Mouse (Mus musculus): ENCODE results near the gene Galr2.

Gene Galr2

DNA sequence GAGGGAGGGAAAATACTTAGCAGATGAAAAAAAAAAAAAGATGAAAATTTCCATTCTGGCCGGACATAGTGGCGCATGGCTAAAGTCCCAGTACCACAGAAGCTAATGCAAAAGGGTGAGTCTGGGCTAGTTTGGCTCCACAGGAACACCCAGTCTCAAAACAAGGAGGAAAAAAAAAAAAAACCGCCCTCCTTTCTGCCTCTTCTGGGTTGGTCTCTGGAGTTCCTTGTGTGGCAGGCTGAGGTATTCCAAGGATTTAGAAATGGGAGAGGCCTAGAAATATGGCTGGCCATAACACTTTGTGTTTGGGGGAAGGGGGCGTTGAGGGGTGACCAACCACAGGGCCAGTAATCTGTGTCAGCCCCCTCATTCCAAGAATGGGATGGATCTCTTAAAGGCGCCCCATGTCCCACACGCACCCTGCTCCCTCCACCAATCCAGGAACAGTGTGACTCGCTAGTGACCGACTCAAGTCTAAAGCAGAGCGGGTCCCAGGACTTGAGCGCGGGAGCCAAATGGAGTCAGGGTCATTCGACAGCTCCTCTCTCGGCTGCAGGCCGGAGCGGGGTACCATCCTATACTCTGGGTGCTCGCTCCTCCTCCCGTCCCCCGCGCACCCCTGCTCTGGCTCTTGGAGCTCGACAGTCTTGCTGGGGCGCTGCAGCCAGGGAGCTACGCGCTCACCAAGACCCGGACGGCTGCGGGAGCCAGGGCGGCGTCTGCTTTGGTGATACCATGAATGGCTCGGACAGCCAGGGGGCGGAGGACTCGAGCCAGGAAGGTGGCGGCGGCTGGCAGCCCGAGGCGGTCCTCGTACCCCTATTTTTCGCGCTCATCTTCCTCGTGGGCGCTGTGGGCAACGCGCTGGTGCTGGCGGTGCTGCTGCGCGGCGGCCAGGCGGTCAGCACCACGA is at the start of gene Galr2:
Gene Galr2 (plus strand): TSS at position 189 of the 913 bp plus-strand sequence.
- no peak for DNase-seq (ENCODE audit: low read depth, low spot score)

DNA sequence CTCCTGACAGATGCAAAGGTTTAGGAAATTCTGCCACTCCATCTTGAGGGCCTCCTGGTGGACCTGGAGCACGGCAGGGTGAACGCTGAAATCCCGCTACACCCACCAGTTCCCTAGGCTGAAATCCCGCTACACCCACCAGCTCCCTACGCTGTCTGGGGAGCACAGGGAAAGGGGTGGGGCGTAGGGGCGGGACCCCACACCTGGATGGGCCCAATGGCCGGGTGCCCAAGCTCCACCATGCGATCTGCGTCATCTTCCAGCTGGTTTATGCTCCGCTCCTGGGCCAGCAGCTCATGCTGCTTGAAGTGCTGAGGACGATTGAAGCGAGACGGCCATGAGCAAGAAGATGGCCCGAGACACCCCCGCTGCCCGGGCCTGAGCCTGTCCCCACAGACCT is 48.3 kb upstream of the Galr2 start:
- DNase-seq (ENCODE audit: low read depth, low spot score): no peak

DNA sequence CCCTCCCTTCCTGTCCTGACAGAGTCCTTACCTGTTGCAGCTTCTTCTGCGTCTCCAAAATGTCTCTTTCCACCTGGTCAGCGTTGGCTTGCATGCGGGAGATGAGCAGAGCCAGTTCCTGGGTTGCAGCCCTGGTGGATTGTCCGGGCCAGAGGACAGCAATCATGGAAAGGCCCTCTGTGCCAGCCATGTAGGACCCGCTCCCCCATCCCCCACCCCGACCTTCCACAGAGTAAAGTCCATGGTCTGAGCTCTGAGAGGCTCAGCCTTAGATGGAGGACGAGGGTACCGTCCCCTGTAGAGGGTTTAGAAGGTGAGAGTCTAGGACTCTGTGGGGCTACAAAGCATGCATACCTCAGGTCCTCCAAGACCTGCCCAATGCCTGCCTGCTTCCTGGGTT is 45.8 kb upstream of the Galr2 start:
- DNase-seq (ENCODE audit: low read depth, low spot score): no peak

DNA sequence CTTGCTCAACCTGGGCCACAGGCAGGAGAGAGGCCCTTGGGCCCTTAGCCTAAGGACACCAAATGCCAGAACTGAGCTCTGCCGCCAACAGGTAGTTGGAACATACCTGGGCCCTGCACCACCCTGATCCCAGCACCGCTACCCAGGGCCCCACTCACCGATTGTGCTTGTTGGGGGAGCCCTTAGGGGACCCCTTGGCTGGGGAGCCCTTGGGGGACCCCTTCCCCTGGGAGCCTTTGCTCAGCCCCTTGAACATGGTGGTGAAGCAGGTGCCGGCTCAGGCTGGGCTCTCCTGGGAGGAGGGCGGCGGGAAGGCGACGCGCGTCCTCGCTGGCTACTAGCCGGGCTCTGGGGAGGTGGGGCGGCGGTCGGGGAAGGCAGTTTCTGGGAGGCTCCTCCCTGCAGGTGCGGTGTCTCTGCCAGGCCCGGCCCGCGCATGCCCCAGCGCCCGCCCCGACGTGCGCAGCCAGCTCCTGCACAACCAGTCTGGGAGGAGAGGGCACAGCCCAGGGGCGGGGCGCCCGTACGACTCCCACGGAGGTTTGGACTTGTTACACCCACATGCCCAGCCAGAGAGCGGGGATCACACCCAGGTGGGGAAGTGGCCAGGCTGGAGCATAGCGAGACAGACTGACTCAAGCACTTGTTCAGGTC is 42.9 kb upstream of the Galr2 start, which contains the start of gene Evpl:
Gene Evpl (minus strand): TSS at position 336 of the 654 bp plus-strand sequence.
- DNase-seq (ENCODE audit: low read depth, low spot score): no peak

DNA sequence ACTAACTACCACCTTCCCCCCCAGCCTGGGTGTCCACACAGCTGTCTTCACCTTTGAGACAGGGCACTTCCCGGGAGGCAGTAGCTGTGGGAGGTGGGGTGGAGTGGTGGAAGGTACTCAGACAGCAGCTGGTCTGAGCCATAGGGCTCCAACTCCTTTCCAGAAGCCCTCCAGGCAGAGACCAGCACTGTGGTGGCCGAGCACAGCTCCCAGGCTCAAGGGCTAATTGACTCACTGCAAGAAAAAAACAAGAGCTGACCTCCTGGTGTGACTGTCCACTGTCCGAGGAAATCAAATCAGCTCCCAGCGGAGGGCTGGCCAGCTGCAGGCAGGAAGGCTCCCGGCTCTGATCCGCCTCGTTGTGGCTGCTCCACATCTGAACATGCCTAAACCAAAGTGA is 40.9 kb upstream of the Galr2 start:
- no peak for DNase-seq (ENCODE audit: low read depth, low spot score)

DNA sequence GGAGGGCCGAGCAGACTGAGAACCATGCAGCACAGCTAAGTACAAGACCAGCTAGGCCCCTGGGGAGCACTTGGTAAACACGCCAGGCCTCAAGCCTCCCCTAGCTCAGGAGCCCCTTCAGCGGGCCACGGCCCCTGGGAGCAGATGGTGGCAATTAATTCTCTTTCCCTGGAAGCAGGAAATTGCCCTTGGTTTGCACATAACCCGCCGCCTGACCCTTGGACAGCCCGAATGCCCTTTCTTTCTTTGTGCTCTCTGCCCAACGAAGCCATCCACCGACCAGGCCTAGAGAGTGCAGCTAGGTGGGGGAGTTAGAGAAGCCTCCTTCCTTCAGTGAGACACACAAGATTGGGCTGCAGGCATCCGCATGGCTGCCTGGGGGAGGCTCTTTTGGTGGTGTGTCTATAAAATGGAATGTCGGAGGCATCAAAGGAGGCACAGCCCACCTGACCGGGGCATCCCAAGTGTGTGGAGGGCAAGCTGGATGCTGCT is 38.9 kb upstream of the Galr2 start:
- no peak for DNase-seq (ENCODE audit: low read depth, low spot score)

DNA sequence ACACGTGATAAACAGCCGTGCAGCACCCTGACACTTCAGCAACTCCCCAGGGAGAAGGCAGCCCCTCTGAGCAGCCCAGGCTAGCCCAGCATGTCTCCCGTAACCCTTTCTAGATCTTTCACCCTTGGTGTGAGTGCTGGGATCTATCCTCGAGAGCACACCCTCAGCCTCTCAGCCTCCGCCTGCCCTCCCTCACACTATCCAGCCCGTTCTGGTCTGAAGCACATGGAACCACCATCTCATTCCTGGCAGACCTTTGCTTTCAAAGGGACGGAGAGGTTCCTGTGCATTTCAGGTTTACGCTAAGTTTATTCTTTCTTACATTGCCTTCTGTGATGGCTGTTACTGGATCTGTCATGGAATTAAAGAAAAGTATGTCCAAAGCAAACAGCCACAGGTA is 36.2 kb upstream of the Galr2 start:
- no peak for DNase-seq (ENCODE audit: low read depth, low spot score)

DNA sequence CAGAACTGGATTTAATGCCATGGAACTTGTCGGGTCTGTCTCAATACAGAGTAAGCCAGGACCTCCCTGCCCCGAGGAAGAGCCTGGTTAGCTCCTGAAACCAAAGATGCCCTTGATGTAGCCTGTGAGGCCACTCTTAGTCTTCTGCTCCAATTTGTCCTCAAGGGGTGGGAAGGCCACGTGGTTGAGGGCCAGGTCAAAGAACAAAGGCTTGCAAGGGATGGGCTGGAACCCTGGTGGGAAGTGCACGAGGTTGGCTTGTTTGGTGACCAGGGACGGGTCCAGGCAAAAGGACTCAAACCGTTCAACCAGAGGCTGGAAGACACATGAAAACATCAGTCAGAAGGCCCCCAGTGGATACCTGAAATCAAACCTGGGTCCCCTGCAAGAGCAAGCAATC is 35.1 kb upstream of the Galr2 start:
- DNase-seq (ENCODE audit: low read depth, low spot score): no peak

DNA sequence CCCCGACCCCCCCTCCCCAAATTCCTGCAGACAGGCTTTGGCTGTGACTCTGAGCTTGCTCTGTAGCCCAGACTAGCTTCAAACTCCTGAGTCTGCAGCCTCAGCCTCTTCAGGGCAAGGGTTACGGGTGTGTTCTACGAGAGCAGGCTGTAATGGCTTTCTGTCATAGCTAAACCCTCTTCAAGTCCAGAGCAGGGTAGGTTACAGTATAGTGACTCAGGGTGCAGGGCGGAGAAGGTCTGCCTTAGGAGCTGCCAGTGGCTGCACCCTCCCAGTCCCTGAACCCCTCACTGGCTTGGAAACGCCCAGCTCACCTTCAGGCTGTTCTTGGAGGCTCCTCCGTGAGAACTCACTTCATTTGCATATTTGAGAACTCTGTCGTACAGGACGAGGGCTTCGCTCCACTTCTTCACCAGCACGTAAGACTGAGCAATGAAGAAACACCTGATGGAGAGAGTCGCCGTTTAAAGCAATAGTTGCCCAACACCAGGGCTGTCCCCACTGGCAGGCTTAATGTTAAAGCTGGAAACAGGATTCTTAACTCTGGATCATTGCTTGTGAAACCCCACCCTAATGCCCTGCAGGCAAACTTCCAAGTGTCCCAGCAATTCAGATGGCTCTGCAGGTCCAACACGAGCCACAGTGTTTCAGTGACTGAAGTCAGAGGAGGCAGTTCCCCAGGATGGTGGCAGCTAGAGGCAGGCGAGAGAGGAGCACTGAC is 33.1 kb upstream of the Galr2 start:
- DNase-seq (ENCODE audit: low read depth, low spot score): no peak

DNA sequence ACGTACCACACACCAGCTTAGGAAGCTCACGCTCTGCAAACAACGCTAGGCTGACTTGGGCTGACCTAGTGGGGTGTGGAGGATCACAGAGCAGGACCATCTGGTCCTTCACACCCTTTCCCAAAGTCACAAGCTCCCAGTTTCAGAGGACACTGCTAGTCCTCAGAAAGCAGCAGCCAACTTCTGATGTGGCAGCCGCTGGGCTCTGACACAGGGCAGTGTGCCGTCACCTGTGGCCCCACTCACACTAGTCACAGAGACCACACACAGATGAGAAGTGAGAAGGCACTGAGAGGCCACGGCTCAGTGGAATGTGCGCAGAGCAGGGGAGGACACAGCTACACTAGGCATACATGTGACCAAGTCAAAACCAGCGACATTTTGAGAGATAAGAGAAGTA is 29.8 kb upstream of the Galr2 start:
- DNase-seq (ENCODE audit: low read depth, low spot score): no peak

DNA sequence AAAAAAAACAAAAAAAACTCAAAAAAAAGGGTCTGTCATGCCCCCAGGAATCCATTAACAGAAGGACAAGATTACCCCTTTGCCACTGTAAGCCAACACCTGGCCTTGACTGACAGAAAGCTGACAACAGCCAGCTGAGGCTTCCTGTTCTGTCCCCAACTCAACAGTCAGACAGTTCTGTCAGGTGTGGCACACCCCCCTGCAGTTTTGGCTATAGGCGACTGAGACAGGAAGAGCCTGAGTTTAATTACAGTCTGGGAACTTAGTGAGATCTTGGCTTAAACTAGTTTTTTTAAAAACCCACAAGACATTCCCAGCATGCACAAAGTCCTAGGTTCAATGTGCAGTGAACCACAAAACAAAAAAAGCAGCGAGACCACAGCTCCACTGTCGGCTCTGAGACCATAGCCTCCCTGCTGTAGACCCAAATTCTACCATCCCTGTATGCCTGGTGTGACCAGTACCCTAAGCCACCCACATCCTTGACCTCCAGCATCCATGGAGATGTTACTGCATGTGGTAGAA is 27.6 kb upstream of the Galr2 start:
- no peak for DNase-seq (ENCODE audit: low read depth, low spot score)

DNA sequence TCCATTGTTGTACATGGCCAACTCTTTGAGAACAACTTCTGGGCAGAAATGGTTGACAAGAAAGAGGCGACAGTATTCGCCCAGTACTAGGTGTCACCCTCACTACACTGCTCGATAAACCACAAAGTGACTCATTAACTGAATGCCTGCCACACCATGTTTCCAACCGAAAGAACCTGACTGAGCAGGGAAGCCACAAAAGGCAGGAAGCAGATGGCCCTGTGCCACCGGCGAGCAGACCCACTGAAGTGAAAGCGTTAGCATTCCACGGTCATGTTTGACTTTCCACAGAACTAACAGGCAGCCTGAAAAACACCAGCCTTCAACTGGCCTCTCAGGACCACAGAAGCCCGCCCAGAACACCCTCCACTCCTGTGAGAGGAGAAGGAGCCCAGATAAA is 26.1 kb upstream of the Galr2 start:
- DNase-seq (ENCODE audit: low read depth, low spot score): no peak

DNA sequence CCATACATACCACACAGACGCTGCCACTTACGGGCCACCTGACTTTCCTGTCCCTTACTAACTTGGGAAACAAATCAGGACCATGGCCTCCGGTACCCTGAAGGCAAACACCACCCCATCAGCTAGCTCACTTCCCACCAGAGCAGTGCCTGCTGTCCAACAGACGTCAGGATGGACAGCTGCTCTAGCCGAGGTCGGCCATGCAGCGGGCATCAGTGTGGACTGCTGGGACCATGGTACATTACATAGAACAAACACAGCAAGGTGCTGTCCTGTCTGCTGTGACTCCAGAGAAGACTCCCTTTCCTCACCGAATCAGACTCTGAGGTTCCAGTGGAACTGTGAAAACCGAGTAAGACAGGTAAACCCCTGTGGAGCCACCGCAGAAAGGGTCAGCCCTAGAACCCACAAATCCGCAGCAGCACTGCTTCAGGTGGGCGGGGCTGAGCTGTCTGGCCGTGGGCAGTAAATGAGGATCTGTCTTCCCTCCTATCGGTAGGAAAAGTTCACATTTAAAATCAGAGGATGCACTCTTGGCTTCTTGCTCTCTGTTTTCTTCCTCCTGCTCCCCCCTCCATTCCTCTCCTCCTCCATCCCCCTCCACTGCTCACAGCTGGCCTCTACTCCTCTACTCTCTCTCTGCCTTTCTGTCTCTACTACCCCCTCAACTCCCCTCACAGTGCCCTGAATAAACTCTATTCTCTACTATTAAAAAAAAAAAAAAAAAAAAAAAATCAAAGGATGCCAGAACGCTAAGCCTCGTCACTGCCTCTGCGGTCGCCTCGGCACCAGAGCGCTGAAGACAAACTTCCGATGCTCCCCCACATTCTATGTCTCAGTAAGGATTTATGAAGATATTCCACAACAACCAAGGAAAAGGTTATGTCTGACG is 25.4 kb upstream of the Galr2 start:
- DNase-seq (ENCODE audit: low read depth, low spot score): no peak

DNA sequence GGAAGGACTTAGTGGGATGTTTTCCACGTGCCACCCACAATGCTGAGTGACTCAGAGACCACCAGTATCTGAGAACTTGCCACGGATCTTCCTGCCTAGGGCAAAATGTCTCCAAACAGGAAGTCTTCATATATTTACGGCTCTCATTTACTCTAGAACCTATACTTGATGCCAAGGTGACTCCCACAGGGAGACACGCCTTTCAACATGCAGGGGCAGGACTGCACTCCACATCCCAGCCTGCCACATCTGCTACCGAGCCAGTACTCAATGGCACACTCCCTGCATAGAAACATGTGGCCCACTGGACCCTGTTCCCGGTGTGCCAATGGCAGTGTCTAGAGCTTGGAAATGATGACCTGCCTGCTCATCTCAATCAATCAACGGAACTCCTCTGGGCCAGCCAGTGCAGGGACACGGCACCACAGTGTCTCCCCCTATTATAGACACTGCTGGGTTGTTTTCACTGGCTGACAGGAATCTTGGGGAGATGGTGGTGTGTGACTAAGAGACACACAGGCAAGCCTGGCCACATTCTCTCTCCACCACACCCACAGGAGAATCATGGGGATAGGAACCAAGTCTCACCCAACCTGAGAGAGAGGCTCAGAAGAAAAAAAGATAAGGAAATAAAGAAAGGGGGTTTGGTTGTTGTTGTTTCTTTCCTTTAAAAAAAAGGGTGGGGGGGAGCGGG is 24.6 kb upstream of the Galr2 start:
- DNase-seq (ENCODE audit: low read depth, low spot score): no peak

DNA sequence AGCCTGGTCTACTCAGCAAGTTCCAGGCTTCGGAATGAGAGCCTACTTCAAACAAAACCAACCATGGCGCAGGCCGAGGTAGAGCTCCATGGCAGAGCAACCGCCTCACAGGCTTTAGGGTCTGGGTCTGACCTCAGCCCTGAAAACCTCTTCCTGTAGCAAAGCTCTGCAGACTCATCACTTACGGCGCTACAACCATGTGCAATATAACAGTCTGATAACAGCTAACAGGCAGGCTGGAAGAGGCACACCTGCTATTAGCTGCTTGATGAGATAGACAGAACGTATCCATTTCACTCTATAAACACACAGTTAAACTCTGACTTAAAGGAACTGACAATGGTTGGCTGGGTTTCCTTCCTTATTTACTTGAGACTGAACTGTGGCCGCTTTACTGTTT is 21.3 kb upstream of the Galr2 start:
- no peak for DNase-seq (ENCODE audit: low read depth, low spot score)

DNA sequence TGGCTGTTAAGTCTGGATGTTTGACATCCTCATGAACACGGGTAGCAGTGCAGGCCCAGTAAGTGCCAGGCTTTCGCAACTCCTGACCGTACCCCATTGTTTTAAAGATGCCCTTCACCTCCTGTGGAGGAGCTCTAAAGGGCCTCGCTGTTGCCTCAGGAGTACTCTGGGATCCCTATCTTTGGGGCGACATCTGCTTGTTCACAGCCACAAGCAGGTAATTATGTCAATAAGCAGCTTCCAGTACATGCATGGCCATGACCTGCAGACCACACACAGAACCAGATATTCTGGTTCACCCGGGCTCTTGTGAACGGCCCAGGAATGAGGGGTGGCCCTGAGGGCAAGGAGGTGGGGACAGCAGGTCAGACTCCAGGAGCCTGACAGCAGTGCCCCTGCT is 20.5 kb upstream of the Galr2 start:
- no peak for DNase-seq (ENCODE audit: low read depth, low spot score)

DNA sequence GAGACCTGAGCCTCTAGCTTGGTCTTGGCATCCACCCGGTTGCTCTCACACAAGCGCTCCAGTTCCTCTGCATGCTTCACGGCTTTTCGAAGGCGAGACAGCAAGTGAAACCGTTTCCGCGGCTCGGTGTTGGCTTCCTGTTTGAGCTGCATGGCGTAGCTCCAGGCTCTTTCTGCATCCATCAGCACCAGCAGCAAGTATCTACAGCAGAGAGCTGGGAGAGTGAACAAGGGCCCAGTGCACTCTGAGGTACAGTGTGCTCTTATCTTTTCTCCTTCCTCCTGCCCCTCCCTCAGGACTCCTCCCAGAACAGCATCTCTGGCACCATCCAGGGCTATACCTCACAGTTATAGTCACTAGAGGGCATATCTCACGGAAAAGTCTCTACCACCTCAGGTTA is 15.4 kb upstream of the Galr2 start:
- DNase-seq (ENCODE audit: low read depth, low spot score): no peak

DNA sequence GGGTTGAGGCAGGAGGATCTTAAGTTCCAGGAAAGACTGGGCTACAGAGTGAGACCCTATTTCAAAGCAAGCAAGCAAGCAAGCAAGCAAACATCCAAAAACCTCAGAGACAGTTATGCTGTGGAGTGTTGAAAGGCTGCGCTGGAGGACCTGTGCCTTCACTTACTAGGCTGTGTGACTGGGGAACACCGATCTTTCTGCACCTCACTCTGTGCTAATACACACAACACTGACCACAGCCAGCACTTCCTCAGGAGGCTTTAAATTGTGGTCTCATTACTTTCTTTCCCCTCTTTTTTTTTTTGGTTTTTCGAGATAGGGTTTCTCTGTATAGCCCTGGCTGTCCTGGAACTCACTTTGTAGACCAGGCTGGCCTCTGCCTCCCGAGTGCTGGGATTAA is 14.9 kb upstream of the Galr2 start:
- DNase-seq (ENCODE audit: low read depth, low spot score): no peak

DNA sequence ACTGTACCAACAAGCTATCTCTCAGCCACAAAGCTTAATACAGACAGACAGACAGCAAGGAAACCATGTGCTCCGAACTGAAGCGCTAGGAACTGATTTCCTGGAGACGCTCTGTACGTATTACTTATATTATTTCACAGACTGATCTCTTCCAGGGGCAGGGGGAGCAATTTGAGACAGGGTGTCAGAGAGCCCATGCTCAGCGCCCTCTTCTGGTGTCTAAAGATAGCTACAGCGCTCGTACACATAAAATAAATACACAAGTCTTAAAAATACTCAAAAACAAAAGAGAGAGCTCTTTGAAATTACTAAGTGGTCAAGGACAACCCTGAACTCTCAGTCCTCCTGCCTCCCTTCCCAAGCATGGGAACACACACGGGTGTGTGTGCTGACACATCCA is 13.1 kb upstream of the Galr2 start:
- DNase-seq (ENCODE audit: low read depth, low spot score): no peak

DNA sequence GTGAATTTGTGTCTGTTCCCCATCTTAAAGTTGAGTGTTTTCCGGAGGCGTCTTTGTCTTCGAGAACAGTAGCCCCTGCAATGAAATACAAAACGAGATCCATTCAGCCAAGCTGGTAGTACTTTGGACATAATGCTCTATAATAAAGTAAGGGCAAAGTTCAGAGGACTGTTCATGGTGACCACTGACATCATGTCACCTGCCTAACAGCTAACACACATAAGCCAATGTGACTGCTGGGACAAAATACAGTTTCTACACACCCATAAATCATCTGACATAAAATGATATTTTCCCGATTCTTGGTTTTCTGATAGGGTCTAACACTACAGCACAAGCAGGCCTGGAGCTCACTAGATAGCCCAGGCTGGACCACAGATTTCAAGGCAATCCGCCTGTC is 12.4 kb upstream of the Galr2 start:
- no peak for DNase-seq (ENCODE audit: low read depth, low spot score)
